Mouse (Mus musculus) gastrocnemius, postnatal 14 days (tissue): ENCODE measurements around the gene Sbk1. TPM values are rescaled to one million over a fixed set of nuclear protein-coding genes. Genes with fewer than 3 reads are reported as not detected.
"Not testable (repeated sequence)": the region's sequence is repeated elsewhere in the genome, so short reads cannot be mapped to it uniquely, and the experiment has no call there.

Source experiments
- DNase-seq: peaks from one replicate; pipeline ENCODE4 v3.0.0; 2021; ENCODE audit warnings: mixed read lengths
- intact Hi-C: fragments of 180-260 bp; cut with DNase I; formaldehyde crosslinking; loops from one replicate; pipeline ENCODE4 v1.15.1; 2025; ENCODE audit warnings: low total_unique reads
- total RNA-seq, 2 experiments: library from RNA; stranded (reverse); gene quantifications; 2 replicates each; pipeline ENCODE4 v1.2.3; 2021

The Sbk1 gene
- total RNA-seq, 2 experiments from 2014 or later = 22.4 to 35.2 TPM

- no peak for DNase-seq
- intact Hi-C loops = loop anchor here (5.0 kb wide), 1 partner anchor 53 kb away; the partner anchor contains the start of gene Spns1
Observed at GRCm38 (mm10) chr7:126324791-126325190, 52.4 kb downstream of the Sbk1 start.

DNA sequence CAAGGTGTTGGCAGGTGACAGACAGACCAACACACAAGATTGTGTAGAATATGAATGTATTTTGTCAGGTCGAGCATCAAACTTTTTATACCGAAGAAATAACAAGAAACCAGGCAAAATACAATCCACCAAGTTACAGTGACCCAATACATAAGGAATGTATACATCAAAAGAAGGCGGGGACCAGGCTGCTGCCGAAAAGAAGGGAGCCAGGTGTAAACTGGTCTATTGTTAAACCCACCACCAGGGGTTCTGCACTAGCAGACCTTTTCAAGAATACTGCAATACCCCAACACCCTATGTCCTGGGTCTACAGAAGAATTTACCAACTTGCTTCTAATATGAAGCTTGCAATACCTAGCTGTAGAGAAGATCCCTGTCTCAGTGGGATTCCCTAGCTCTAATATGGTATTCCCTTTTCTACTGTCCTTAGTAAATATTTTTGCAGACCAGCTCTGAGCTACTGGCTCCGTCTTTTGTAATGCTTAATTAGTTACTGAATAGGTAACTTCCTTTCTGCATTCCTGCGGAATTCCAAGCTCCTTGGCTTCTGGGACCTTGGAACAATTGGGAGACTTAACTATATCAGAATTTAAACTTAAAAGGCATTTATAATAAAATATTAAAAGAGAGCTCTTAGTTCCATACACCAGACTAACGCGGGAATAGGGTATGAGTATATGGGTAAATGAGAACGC lies 53.3 kb downstream of the Sbk1 start:
- intact Hi-C loops = loop anchor here (5.0 kb wide), 1 partner anchor 52 kb away; the partner anchor contains the start of gene Spns1
- not testable (repeated sequence) for DNase-seq

GRCm38 (mm10) chr7:126328848-126329247 lies 56.4 kb downstream of the Sbk1 start:
- intact Hi-C loops = loop anchor here (5.0 kb wide), 1 partner anchor 48 kb away; the partner anchor contains the start of gene Spns1
- DNase-seq = not testable (repeated sequence)

GRCm38 (mm10) chr7:126329907-126330645 lies 57.7 kb downstream of the Sbk1 start:
- intact Hi-C loops = loop anchor here (5.0 kb wide), 1 partner anchor 47 kb away; the partner anchor contains the start of gene Spns1
- DNase-seq = no peak

GRCm38 (mm10) chr7:126330693-126331092 lies 58.3 kb downstream of the Sbk1 start:
- no peak for DNase-seq
- intact Hi-C loops = no loop called here

DNA sequence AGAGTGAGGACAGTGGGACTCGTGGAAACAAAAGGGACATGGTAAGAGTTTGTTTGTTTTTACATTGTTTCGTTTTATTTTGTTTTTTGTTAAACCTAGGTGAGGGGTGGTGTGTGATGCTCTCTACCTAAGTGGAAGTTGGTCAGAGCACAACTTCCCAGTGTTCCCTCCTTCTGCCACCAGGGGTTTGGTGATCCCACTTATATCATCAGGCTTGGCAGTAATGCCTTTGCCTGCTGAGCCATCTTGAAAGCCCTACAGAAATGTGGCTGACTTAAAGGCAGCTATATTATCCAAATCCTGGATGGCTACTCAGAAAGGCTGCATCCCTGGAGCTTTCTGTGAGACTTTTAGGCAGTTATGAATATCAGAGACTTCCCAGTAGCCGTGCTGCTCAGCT lies 60.3 kb downstream of the Sbk1 start:
- DNase-seq = no peak
- intact Hi-C loops = no loop called here

GRCm38 (mm10) chr7:126335556-126335955 lies 63.1 kb downstream of the Sbk1 start:
- intact Hi-C loops = no loop called here
- DNase-seq = no peak

- DNase-seq = no peak
- intact Hi-C loops = no loop called here
Observed at GRCm38 (mm10) chr7:126338906-126339305, 66.5 kb downstream of the Sbk1 start.

- no peak for DNase-seq
- intact Hi-C loops = no loop called here
Observed at GRCm38 (mm10) chr7:126339521-126339971, 67.1 kb downstream of the Sbk1 start.

GRCm38 (mm10) chr7:126340206-126340618 lies 67.8 kb downstream of the Sbk1 start:
- no peak for DNase-seq

DNA sequence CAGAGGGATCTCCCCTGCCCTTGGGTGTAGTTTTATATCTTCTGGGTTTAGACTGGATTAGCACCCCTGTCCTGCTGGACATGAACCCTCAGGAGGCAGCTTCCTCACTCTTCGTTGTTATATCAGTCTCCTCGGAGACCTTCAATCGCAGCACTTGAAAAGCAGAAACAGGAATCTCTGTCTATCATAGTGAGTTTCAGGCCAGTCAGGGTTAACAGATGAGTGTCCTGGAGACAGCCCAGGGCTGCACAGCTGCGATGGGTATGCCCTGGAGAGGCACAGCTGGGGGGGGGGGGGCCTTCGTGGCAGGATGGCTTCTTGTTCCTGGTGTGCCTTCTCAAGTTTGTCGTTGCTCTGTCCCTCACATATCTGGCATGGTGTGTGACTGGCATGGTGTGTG lies 68.5 kb downstream of the Sbk1 start:
- intact Hi-C loops = no loop called here
- no peak for DNase-seq

More at GRCm38 (mm10) chr7:126340206-126340618, 67.8 kb downstream of the Sbk1 start:
- intact Hi-C loops = no loop called here

Other genes starting within 250 kb of the Sbk1 start
- gene Gsg1l, start 190.2 kb upstream of the Sbk1 start, total RNA-seq = under 1 TPM; 0.06 to 0.16 TPM
- gene Xpo6, start 72.1 kb upstream of the Sbk1 start, total RNA-seq = 10 to 100 TPM; 16.1 to 18.9 TPM
- under 1 TPM; 0.25 to 0.33 TPM for gene Lat, start 97.0 kb downstream of the Sbk1 start, total RNA-seq
- gene Spns1, start 104.8 kb downstream of the Sbk1 start, total RNA-seq = 10 to 100 TPM; 21.5 to 26.4 TPM
- gene Nfatc2ip, start 124.1 kb downstream of the Sbk1 start, total RNA-seq = 1 to 10 TPM; 2.1 to 2.6 TPM
- under 1 TPM in 1 of 2 experiments, not detected in 1; 0.08 TPM for gene Cd19, start 142.3 kb downstream of the Sbk1 start, total RNA-seq
- gene Rabep2, start 156.1 kb downstream of the Sbk1 start, total RNA-seq = 10 to 100 TPM; 12.1 to 12.7 TPM
- over 10,000 TPM; 16,285 to 17,681 TPM for gene Atp2a1, start 190.5 kb downstream of the Sbk1 start, total RNA-seq
- gene Sh2b1, start 202.8 kb downstream of the Sbk1 start, total RNA-seq = 10 to 100 TPM; 47.1 to 47.6 TPM
- gene Tufm, start 214.7 kb downstream of the Sbk1 start, total RNA-seq = 100 to 1,000 TPM; 117 to 146 TPM
- 10 to 100 TPM; 31.1 to 32.4 TPM for gene Atxn2l, start 230.8 kb downstream of the Sbk1 start, total RNA-seq